Mouse (Mus musculus): Measurements from ENCODE around the gene Ano9. TPM values are rescaled to one million over a fixed set of nuclear protein-coding genes. Genes with fewer than 3 reads are reported as not detected.

Ano9 gene
- polyA plus RNA-seq, 1 experiment: 2.5 TPM

DNA sequence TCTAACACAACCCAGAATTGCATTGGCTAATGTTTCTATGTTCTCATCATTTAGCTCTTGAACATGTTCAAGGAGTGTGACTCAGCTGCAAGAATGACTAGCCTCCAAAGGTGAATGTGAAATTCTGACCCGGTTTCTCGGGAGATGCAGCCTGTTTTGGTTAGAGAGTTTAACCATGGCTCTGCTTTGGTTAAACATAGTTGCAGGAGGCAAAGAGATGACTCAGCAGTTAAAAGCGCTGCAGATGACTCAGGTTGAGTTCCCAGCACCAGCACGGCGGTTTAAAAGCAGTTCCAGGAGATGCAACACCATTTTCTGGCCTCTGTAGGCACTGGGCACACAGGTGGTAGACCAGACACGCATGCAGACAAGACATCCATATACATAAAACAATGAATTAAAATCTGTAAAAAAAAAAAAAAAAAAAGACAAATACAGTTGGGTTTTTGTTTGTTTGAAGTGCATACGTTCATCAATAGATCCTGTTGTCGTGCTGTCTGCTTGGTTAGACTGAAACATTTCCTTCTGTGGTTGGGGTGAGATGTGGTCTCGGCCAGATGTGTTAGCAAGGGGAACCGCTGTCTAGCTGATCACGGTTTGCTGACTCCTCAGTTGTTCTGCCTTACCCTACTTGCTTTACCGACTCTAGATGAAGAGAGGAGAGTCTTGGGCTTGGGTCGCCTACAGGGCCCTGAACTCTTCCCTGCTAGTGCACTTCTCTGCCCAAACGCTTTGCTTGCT is 58.8 kb downstream of the Ano9 start:
- 48% methylated on average over 14 of the region's 14 CpGs for WGBS

GRCm38 (mm10) chr7:141057541-141057940 is 60.1 kb downstream of the Ano9 start:
- H3K4me3 ChIP-seq (replicated peaks; ENCODE audit: control insufficient read depth, low read depth, low read length): no peak overlapping the region
- H3K4me1 ChIP-seq (ENCODE audit: control insufficient read depth, insufficient read depth, low read length): no peaks in the 10 kb centered on the region; the same call in 1 of the 2 replicates
- TF ChIP-seq POLR2A (IDR thresholded peaks at IDR 0.05; ENCODE audit: borderline replicate concordance, control insufficient read depth, low read depth, low read length) (no peak), CTCF (IDR thresholded peaks at IDR 0.05; ENCODE audit: control insufficient read depth, insufficient read depth, low read length) (no peak)
- WGBS: 87% methylated on average over 1 of the region's 1 CpGs
- no peak overlapping the region; the same call in 1 of the 2 replicates for H3K27ac ChIP-seq (ENCODE audit: control insufficient read depth, insufficient read depth, low read depth, low read length, poor library complexity)

More for the DNA sequence above, 58.8 kb downstream of the Ano9 start:
- Histone ChIP-seq H3K4me3 (replicated peaks; ENCODE audit: control insufficient read depth, low read depth, low read length) (no peak overlapping the region), H3K4me1 (ENCODE audit: control insufficient read depth, insufficient read depth, low read length) (peaks cover 2% of the 10 kb centered on the region; the same call in 1 of the 2 replicates), H3K27ac (ENCODE audit: control insufficient read depth, insufficient read depth, low read depth, low read length, poor library complexity) (no peak overlapping the region)
- no peak for TF ChIP-seq POLR2A (IDR thresholded peaks at IDR 0.05; ENCODE audit: borderline replicate concordance, control insufficient read depth, low read depth, low read length)
- no peak for TF ChIP-seq CTCF (IDR thresholded peaks at IDR 0.05; ENCODE audit: control insufficient read depth, insufficient read depth, low read length)

DNA sequence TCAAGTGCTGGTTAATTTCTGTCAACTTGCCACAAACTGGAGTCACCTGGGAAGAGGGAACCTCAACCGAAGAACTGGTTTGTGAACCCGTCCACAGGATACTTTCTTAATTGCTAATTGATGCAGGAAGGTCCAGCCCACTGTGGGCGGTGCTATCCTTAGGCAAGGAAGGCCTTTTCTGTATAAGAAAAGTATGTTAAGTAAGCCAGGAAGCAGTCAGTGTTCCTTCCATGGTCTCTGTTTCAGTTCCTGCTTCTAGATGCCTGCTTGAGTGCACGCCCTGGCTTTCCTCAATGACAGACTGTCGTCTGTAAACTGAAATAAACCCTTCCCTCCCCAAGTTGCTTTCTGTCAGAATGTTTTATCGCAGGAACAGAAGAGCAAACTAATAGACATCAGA is 60.6 kb downstream of the Ano9 start:
- no peak overlapping the region for H3K4me3 ChIP-seq (replicated peaks; ENCODE audit: control insufficient read depth, low read depth, low read length)
- WGBS: 56% methylated on average over 6 of the region's 6 CpGs
- H3K27ac ChIP-seq (ENCODE audit: control insufficient read depth, insufficient read depth, low read depth, low read length, poor library complexity): no peak overlapping the region; the same call in 1 of the 2 replicates
- H3K4me1 ChIP-seq (ENCODE audit: control insufficient read depth, insufficient read depth, low read length): no peaks in the 10 kb centered on the region; the same call in 1 of the 2 replicates
- no peak for TF ChIP-seq CTCF (IDR thresholded peaks at IDR 0.05; ENCODE audit: control insufficient read depth, insufficient read depth, low read length)

DNA sequence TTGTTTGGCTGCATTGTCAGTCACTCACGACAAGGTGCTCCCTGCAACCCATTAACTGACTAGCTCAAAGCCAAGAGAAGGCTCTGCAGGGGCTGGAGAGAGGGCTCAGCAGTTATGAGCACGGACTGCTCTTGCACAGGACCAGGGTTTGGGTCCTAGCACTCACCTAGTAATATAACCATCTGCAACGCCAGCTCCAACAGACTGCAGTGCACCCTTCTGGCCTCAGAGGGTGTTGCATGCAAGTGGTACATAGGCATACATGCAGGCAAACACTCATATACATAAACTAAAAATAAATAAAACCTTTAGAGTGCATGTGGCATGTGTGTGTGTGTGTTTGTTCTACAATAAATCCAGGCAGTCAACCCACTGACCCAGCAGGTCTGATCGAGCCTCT is 61.8 kb downstream of the Ano9 start:
- Histone ChIP-seq H3K27ac (ENCODE audit: control insufficient read depth, insufficient read depth, low read depth, low read length, poor library complexity) (no peak overlapping the region), H3K4me3 (replicated peaks; ENCODE audit: control insufficient read depth, low read depth, low read length) (no peak overlapping the region), H3K4me1 (ENCODE audit: control insufficient read depth, insufficient read depth, low read length) (no peaks in the 10 kb centered on the region; the same call in 1 of the 2 replicates)
- 83% methylated on average over 4 of the region's 4 CpGs for WGBS
- TF ChIP-seq POLR2A (IDR thresholded peaks at IDR 0.05; ENCODE audit: borderline replicate concordance, control insufficient read depth, low read depth, low read length) (no peak), CTCF (IDR thresholded peaks at IDR 0.05; ENCODE audit: control insufficient read depth, insufficient read depth, low read length) (no peak)

GRCm38 (mm10) chr7:141052421-141052820 is 65.2 kb downstream of the Ano9 start:
- Histone ChIP-seq H3K4me1 (ENCODE audit: control insufficient read depth, insufficient read depth, low read length) (peaks cover under 1% of the 10 kb centered on the region), H3K4me3 (replicated peaks; ENCODE audit: control insufficient read depth, low read depth, low read length) (no peak overlapping the region), H3K27ac (ENCODE audit: control insufficient read depth, insufficient read depth, low read depth, low read length, poor library complexity) (no peak overlapping the region)
- 73% methylated on average over 2 of the region's 2 CpGs for WGBS
- no peak for TF ChIP-seq CTCF (IDR thresholded peaks at IDR 0.05; ENCODE audit: control insufficient read depth, insufficient read depth, low read length)
- no peak for TF ChIP-seq POLR2A (IDR thresholded peaks at IDR 0.05; ENCODE audit: borderline replicate concordance, control insufficient read depth, low read depth, low read length)

DNA sequence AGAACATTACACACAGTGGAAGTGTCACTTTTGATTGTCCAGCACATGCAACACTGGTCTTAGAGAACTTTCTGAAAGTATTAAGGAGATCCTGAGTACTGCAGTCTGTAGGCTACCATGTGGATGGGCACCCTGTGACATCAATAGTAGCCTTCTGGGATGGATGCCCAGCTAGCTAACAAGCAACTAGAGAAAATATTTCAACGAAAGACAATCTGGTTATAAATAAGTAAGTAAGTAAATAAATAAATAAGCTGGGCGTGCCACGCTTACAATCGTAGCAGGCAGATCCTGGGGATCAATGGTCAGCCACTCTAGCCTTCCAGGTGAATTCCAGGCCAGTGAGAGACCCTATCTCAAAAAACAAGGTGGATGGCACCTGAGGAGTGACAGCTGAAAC is 65.6 kb downstream of the Ano9 start:
- H3K4me3 ChIP-seq (replicated peaks; ENCODE audit: control insufficient read depth, low read depth, low read length): no peak overlapping the region
- no peak overlapping the region for H3K27ac ChIP-seq (ENCODE audit: control insufficient read depth, insufficient read depth, low read depth, low read length, poor library complexity)
- TF ChIP-seq POLR2A (IDR thresholded peaks at IDR 0.05; ENCODE audit: borderline replicate concordance, control insufficient read depth, low read depth, low read length) (no peak), CTCF (IDR thresholded peaks at IDR 0.05; ENCODE audit: control insufficient read depth, insufficient read depth, low read length) (no peak)
- WGBS: 87% methylated on average over 4 of the region's 4 CpGs
- peaks cover 2% of the 10 kb centered on the region for H3K4me1 ChIP-seq (ENCODE audit: control insufficient read depth, insufficient read depth, low read length)

Other genes starting within 250 kb of the Ano9 start
- gene Psmd13, start 235.8 kb downstream of the Ano9 start, polyA plus RNA-seq (2011; ENCODE audit: insufficient read depth, insufficient read length, low replicate concordance, missing spikeins): 239 and 252 TPM in 2 replicates
- gene Sirt3, start 235.5 kb downstream of the Ano9 start, polyA plus RNA-seq (2011; ENCODE audit: insufficient read depth, insufficient read length, low replicate concordance, missing spikeins): 13.1 and 27.0 TPM in 2 replicates
- gene Cox8b, start 217.4 kb downstream of the Ano9 start, polyA plus RNA-seq (2011; ENCODE audit: insufficient read depth, insufficient read length, low replicate concordance, missing spikeins): not detected in 2 replicates
- 1.9 and 3.1 TPM in 2 replicates for gene Nlrp6, start 196.9 kb downstream of the Ano9 start, polyA plus RNA-seq (2011; ENCODE audit: insufficient read depth, insufficient read length, low replicate concordance, missing spikeins)
- gene Pgghg, start 176.4 kb downstream of the Ano9 start, polyA plus RNA-seq (2011; ENCODE audit: insufficient read depth, insufficient read length, low replicate concordance, missing spikeins): 6.9 and 13.3 TPM in 2 replicates
- gene Ifitm5, start 167.5 kb downstream of the Ano9 start, polyA plus RNA-seq (2011; ENCODE audit: insufficient read depth, insufficient read length, low replicate concordance, missing spikeins): 1.7 TPM in 1 of 2 replicates, not detected in the other
- gene Gm45717, start 161.9 kb downstream of the Ano9 start, polyA plus RNA-seq (2011; ENCODE audit: insufficient read depth, insufficient read length, low replicate concordance, missing spikeins): not detected in 2 replicates
- gene Ifitm2, start 161.8 kb downstream of the Ano9 start, polyA plus RNA-seq (2011; ENCODE audit: insufficient read depth, insufficient read length, low replicate concordance, missing spikeins): 71.7 and 147 TPM in 2 replicates
- 32.8 and 82.9 TPM in 2 replicates for gene Ifitm1, start 150.6 kb downstream of the Ano9 start, polyA plus RNA-seq (2011; ENCODE audit: insufficient read depth, insufficient read length, low replicate concordance, missing spikeins)
- gene Ifitm3, start 107.0 kb downstream of the Ano9 start, polyA plus RNA-seq (2011; ENCODE audit: insufficient read depth, insufficient read length, low replicate concordance, missing spikeins): 166 and 209 TPM in 2 replicates
- gene Ifitm6, start 99.9 kb downstream of the Ano9 start, polyA plus RNA-seq (2011; ENCODE audit: insufficient read depth, insufficient read length, low replicate concordance, missing spikeins): 195 and 524 TPM in 2 replicates
- not detected in 2 replicates for gene Gm17387, start 88.7 kb downstream of the Ano9 start, polyA plus RNA-seq (2011; ENCODE audit: insufficient read depth, insufficient read length, low replicate concordance, missing spikeins)
- gene B4galnt4, start 56.7 kb downstream of the Ano9 start, polyA plus RNA-seq (2011; ENCODE audit: insufficient read depth, insufficient read length, low replicate concordance, missing spikeins): 0.36 and 2.1 TPM in 2 replicates
- 5.4 and 15.9 TPM in 2 replicates for gene Pkp3, start 39.6 kb downstream of the Ano9 start, polyA plus RNA-seq (2011; ENCODE audit: insufficient read depth, insufficient read length, low replicate concordance, missing spikeins)
- 10.4 and 19.8 TPM in 2 replicates for gene Sigirr, start 17.2 kb downstream of the Ano9 start, polyA plus RNA-seq (2011; ENCODE audit: insufficient read depth, insufficient read length, low replicate concordance, missing spikeins)
- gene Ptdss2, start 4.6 kb upstream of the Ano9 start, polyA plus RNA-seq (2011; ENCODE audit: insufficient read depth, insufficient read length, low replicate concordance, missing spikeins): 66.7 and 84.6 TPM in 2 replicates
- 17.8 and 27.6 TPM in 2 replicates for gene Rnh1, start 55.1 kb upstream of the Ano9 start, polyA plus RNA-seq (2011; ENCODE audit: insufficient read depth, insufficient read length, low replicate concordance, missing spikeins)
- 108 and 168 TPM in 2 replicates for gene Hras, start 76.2 kb upstream of the Ano9 start, polyA plus RNA-seq (2011; ENCODE audit: insufficient read depth, insufficient read length, low replicate concordance, missing spikeins)
- gene Lrrc56, start 76.4 kb upstream of the Ano9 start, polyA plus RNA-seq (2011; ENCODE audit: insufficient read depth, insufficient read length, low replicate concordance, missing spikeins): 2.2 and 3.1 TPM in 2 replicates
- gene Lmntd2, start 96.3 kb upstream of the Ano9 start, polyA plus RNA-seq (2011; ENCODE audit: insufficient read depth, insufficient read length, low replicate concordance, missing spikeins): 0.47 and 1.9 TPM in 2 replicates
- gene Rassf7, start 98.1 kb upstream of the Ano9 start, polyA plus RNA-seq (2011; ENCODE audit: insufficient read depth, insufficient read length, low replicate concordance, missing spikeins): 10.1 and 17.9 TPM in 2 replicates
- gene Phrf1, start 111.0 kb upstream of the Ano9 start, polyA plus RNA-seq (2011; ENCODE audit: insufficient read depth, insufficient read length, low replicate concordance, missing spikeins): 76.7 and 130 TPM in 2 replicates
- gene Irf7, start 148.7 kb upstream of the Ano9 start, polyA plus RNA-seq (2011; ENCODE audit: insufficient read depth, insufficient read length, low replicate concordance, missing spikeins): 37.9 and 60.3 TPM in 2 replicates
- not detected in 2 replicates for gene Cdhr5, start 159.0 kb upstream of the Ano9 start, polyA plus RNA-seq (2011; ENCODE audit: insufficient read depth, insufficient read length, low replicate concordance, missing spikeins)
- not detected in 2 replicates for gene Sct, start 161.3 kb upstream of the Ano9 start, polyA plus RNA-seq (2011; ENCODE audit: insufficient read depth, insufficient read length, low replicate concordance, missing spikeins)
- gene Drd4, start 174.2 kb upstream of the Ano9 start, polyA plus RNA-seq (2011; ENCODE audit: insufficient read depth, insufficient read length, low replicate concordance, missing spikeins): not detected in 2 replicates
- 49.1 and 51.4 TPM in 2 replicates for gene Deaf1, start 209.9 kb upstream of the Ano9 start, polyA plus RNA-seq (2011; ENCODE audit: insufficient read depth, insufficient read length, low replicate concordance, missing spikeins)
- gene Tmem80, start 209.9 kb upstream of the Ano9 start, polyA plus RNA-seq (2011; ENCODE audit: insufficient read depth, insufficient read length, low replicate concordance, missing spikeins): 23.5 and 33.0 TPM in 2 replicates
- gene Eps8l2, start 221.1 kb upstream of the Ano9 start, polyA plus RNA-seq (2011; ENCODE audit: insufficient read depth, insufficient read length, low replicate concordance, missing spikeins): 0.57 and 0.79 TPM in 2 replicates

Measured in bone marrow, adult 2 months (tissue).